Mouse (Mus musculus) E14TG2a.4 (cell line): ENCODE results near the gene Polr2a.

Source experiments
- CTCF ChIP-seq: conservative IDR thresholded peaks from 2 replicates; pipeline ENCODE4 v1.5.1; 2014; ENCODE audit warnings: low read length
- NANOG ChIP-seq: IDR thresholded peaks from 2 replicates; pipeline ENCODE4 v1.6.1; 2014; ENCODE audit warnings: borderline replicate concordance, low read length, mixed read lengths

DNA sequence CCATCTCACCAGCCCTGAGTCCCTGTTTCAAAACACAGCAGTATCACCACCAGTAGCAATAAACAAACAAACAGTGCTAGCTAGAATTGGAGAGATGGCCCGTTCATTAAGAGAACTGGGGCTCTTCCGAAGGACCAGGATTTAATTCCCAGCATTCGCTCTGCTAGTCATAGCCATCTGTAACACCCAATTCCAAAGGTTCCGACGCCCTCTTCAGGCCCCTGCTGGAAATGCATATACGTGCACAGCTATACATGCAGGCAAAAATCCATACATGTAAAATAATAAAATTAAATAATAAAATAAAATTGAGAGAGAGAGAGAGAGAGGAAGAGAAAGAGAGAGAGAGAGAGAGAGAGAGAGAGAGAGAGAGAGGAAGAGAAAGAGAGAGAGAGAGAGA lies 39.0 kb downstream of the Polr2a start:
- TF ChIP-seq CTCF (peak; percentile 82), NANOG (no peak)
